Mouse (Mus musculus): Measurements from ENCODE around the gene Olfr635. TPM values are rescaled to one million over a fixed set of nuclear protein-coding genes. Genes with fewer than 3 reads are reported as not detected.
"Not testable (repeated sequence)": the region's sequence is repeated elsewhere in the genome, so short reads cannot be mapped to it uniquely, and the experiment has no call there.

Gene Olfr635
- total RNA-seq (2022): not detected

GRCm38 (mm10) chr7:103970852-103971251 is at the start of gene Olfr635:
Olfr635 (plus strand) TSS chr7:103971152.
- no peak for DNase-seq (ENCODE audit: low spot score in 2 of 2)

GRCm38 (mm10) chr7:103928525-103928924 is 42.4 kb upstream of the Olfr635 start, which contains the start of gene Olfr631:
Olfr631 (plus strand) TSS chr7:103928825.
- no peak for DNase-seq (ENCODE audit: low spot score in 2 of 2)

GRCm38 (mm10) chr7:103934264-103934663 is 36.7 kb upstream of the Olfr635 start, which contains the start of gene Olfr632:
Olfr632 (plus strand) TSS chr7:103934347.
- DNase-seq (ENCODE audit: low spot score in 2 of 2): no peak

GRCm38 (mm10) chr7:103942730-103943129 is 28.2 kb upstream of the Olfr635 start:
- no peak for DNase-seq (ENCODE audit: low spot score in 2 of 2)

- no peak for DNase-seq (ENCODE audit: low spot score in 2 of 2)
Observed at GRCm38 (mm10) chr7:103944137-103944536, 26.8 kb upstream of the Olfr635 start, which contains the start of gene Olfr633. Olfr633 (plus strand) TSS chr7:103944437.

- not testable (repeated sequence) for DNase-seq (ENCODE audit: low spot score in 2 of 2)
Observed at GRCm38 (mm10) chr7:103966873-103967272, 4.1 kb upstream of the Olfr635 start.

GRCm38 (mm10) chr7:103971782-103972181 is 830 bp downstream of the Olfr635 start:
- no peak for DNase-seq (ENCODE audit: low spot score in 2 of 2)

GRCm38 (mm10) chr7:103998446-103998845 is 27.5 kb downstream of the Olfr635 start, which contains the start of gene Olfr638:
Olfr638 (plus strand) TSS chr7:103998746.
- no peak for DNase-seq (ENCODE audit: low spot score in 2 of 2)

- no peak for DNase-seq (ENCODE audit: low spot score in 2 of 2)
Observed at GRCm38 (mm10) chr7:103999124-103999523, 28.2 kb downstream of the Olfr635 start.

GRCm38 (mm10) chr7:104017203-104017602 is 46.3 kb downstream of the Olfr635 start, which contains the start of gene Olfr639:
Olfr639 (minus strand) TSS chr7:104017303.
- DNase-seq (ENCODE audit: low spot score in 2 of 2): no peak

GRCm38 (mm10) chr7:104018953-104019352 is 48.0 kb downstream of the Olfr635 start:
- no peak for DNase-seq (ENCODE audit: low spot score in 2 of 2)

- DNase-seq (ENCODE audit: low spot score in 2 of 2): no peak
Observed at GRCm38 (mm10) chr7:104021651-104022050, 50.7 kb downstream of the Olfr635 start.

- DNase-seq (ENCODE audit: low spot score in 2 of 2): no peak
Observed at GRCm38 (mm10) chr7:104025473-104025872, 54.5 kb downstream of the Olfr635 start, which contains the start of gene Olfr640. Olfr640 (minus strand) TSS chr7:104025573.

- DNase-seq (ENCODE audit: low spot score in 2 of 2): no peak
Observed at GRCm38 (mm10) chr7:104026978-104027377, 56.0 kb downstream of the Olfr635 start.

- no peak for DNase-seq (ENCODE audit: low spot score in 2 of 2)
Observed at GRCm38 (mm10) chr7:104035145-104035544, 64.2 kb downstream of the Olfr635 start, which contains the start of gene Olfr641. Olfr641 (plus strand) TSS chr7:104035445.

Other genes starting within 250 kb of the Olfr635 start
- not detected for gene Olfr628, start 240.8 kb upstream of the Olfr635 start, total RNA-seq (2022)
- gene Olfr629, start 226.2 kb upstream of the Olfr635 start, total RNA-seq (2022): not detected
- gene Olfr630, start 213.8 kb upstream of the Olfr635 start, total RNA-seq (2022): not detected
- not detected for gene Olfr69, start 199.6 kb upstream of the Olfr635 start, total RNA-seq (2022)
- not detected for gene Olfr68, start 191.5 kb upstream of the Olfr635 start, total RNA-seq (2022)
- not detected for gene Olfr67, start 179.3 kb upstream of the Olfr635 start, total RNA-seq (2022)
- 10 to 100 TPM; 11.6 to 30.4 (median 18.8) TPM for gene Hbb-bt, start 157.2 kb upstream of the Olfr635 start, total RNA-seq (2022)
- gene Hbb-bs, start 143.1 kb upstream of the Olfr635 start, total RNA-seq (2022): 100 to 1,000 TPM; 150 to 315 (median 224) TPM
- not detected for gene Hbb-bh2, start 130.6 kb upstream of the Olfr635 start, total RNA-seq (2022)
- not detected for gene Hbb-bh1, start 128.0 kb upstream of the Olfr635 start, total RNA-seq (2022)
- gene Hbb-y, start 117.9 kb upstream of the Olfr635 start, total RNA-seq (2022): not detected
- not detected for gene Olfr66, start 84.9 kb upstream of the Olfr635 start, total RNA-seq (2022)
- not detected for gene Olfr64, start 76.7 kb upstream of the Olfr635 start, total RNA-seq (2022)
- not detected for gene Olfr65, start 67.7 kb upstream of the Olfr635 start, total RNA-seq (2022)
- not detected for gene Olfr631, start 42.3 kb upstream of the Olfr635 start, total RNA-seq (2022)
- gene Olfr632, start 36.8 kb upstream of the Olfr635 start, total RNA-seq (2022): not detected
- not detected for gene Olfr633, start 26.7 kb upstream of the Olfr635 start, total RNA-seq (2022)
- not detected for gene Olfr638, start 27.6 kb downstream of the Olfr635 start, total RNA-seq (2022)
- not detected for gene Olfr639, start 46.2 kb downstream of the Olfr635 start, total RNA-seq (2022)
- gene Olfr640, start 54.4 kb downstream of the Olfr635 start, total RNA-seq (2022): not detected
- not detected for gene Olfr641, start 64.3 kb downstream of the Olfr635 start, total RNA-seq (2022)
- gene Olfr642, start 81.5 kb downstream of the Olfr635 start, total RNA-seq (2022): not detected
- not detected for gene 4930516K23Rik, start 90.3 kb downstream of the Olfr635 start, total RNA-seq (2022)
- not detected for gene Olfr644, start 100.7 kb downstream of the Olfr635 start, total RNA-seq (2022)
- not detected for gene Olfr645, start 114.3 kb downstream of the Olfr635 start, total RNA-seq (2022)
- not detected for gene Olfr646, start 133.7 kb downstream of the Olfr635 start, total RNA-seq (2022)
- not detected for gene Ubqln5, start 158.7 kb downstream of the Olfr635 start, total RNA-seq (2022)
- gene Olfr643, start 166.3 kb downstream of the Olfr635 start, total RNA-seq (2022): not detected
- not detected for gene Ubqln3, start 172.1 kb downstream of the Olfr635 start, total RNA-seq (2022)
- gene Ubqlnl, start 179.4 kb downstream of the Olfr635 start, total RNA-seq (2022): not detected
- gene Olfm5, start 193.7 kb downstream of the Olfr635 start, total RNA-seq (2022): not detected
- gene Olfr648, start 212.2 kb downstream of the Olfr635 start, total RNA-seq (2022): not detected
- not detected for gene Olfr649, start 224.8 kb downstream of the Olfr635 start, total RNA-seq (2022)
- under 1 TPM; 0.19 to 0.99 (median 0.20) TPM for gene Trim6, start 247.6 kb downstream of the Olfr635 start, total RNA-seq (2022)

Data from gastrocnemius, adult 8-10 months (tissue).